Mouse (Mus musculus): ENCODE measurements around the gene Mapk6. TPM values are rescaled to one million over a fixed set of nuclear protein-coding genes. Genes with fewer than 3 reads are reported as not detected.

The Mapk6 gene
- polyA plus RNA-seq, 1 experiment from 2014 or later, result 47.2 TPM

DNA sequence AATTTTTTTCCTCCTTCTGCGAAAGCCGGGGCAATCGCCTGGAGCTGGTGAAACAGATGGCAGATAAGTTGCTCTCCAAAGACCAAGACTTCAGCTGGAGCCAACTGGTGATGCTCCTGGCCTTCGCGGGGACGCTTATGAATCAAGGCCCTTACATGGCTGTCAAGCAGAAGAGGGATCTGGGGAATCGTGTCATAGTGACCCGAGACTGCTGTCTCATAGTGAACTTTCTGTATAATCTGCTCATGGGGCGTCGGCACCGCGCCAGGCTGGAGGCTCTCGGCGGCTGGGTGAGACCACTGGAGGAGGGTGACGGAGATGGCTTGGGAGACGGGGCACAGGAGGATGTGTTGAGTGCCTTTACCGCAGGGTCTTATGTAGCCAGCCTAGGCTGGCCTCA is 61.7 kb downstream of the Mapk6 start:
- WGBS, result 83% methylated on average over 17 of the region's 17 CpGs
- peaks cover 15% of the 10 kb centered on the region for H3K4me1 ChIP-seq
- no peak overlapping the region for H3K4me2 ChIP-seq
- no peak overlapping the region for H3K27ac ChIP-seq (replicated peaks)
- no peaks in the 10 kb centered on the region for H3K27me3 ChIP-seq (replicated peaks)
- H3K36me3 ChIP-seq, result peaks cover 49% of the 10 kb centered on the region
- no peak overlapping the region for H3K9ac ChIP-seq
- ATAC-seq (ENCODE audit: extremely low read depth, insufficient number of reproducible peaks, low FRiP score, low TSS enrichment), result no peak
- H3K4me3 ChIP-seq, result no peak overlapping the region
- no peaks in the 10 kb centered on the region for H3K9me3 ChIP-seq

DNA sequence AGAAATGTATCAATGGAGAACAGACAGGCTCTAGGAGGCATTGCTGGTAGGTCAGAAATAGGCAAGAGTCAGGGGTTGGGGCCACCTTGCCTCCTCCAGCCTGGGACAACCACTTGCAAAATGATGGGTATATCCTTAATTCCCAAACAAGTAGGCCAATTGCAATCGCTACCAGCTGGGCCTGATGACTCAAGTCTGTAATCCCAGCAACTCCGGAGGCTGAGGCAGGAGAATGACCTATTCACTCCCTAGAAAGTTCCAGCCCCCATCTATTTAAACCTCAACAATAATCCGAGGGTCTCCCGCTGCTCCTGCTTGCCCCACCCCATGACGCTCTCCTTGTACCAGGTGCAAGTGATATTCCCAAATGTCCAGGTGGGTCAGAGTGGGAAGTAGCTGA is 62.3 kb downstream of the Mapk6 start, which contains the start of gene Bcl2l10:
Bcl2l10 (plus strand) TSS at position 301 of the 400 bp plus-strand sequence.
- Histone ChIP-seq H3K9me3 (no peaks in the 10 kb centered on the region), H3K36me3 (peaks cover 55% of the 10 kb centered on the region), H3K4me3 (no peak within 1 kb of the TSS), H3K4me1 (peaks cover 15% of the 10 kb centered on the region), H3K4me2 (no peak within 1 kb of the TSS), H3K27me3 (replicated peaks) (no peaks in the 10 kb centered on the region), H3K9ac (no peak within 1 kb of the TSS), H3K27ac (replicated peaks) (no peak within 1 kb of the TSS)
- WGBS, result 81% methylated on average over 5 of the region's 5 CpGs
- ATAC-seq (ENCODE audit: extremely low read depth, insufficient number of reproducible peaks, low FRiP score, low TSS enrichment), result no peak

GRCm38 (mm10) chr9:75342433-75342832 is 67.4 kb downstream of the Mapk6 start:
- H3K27me3 ChIP-seq (replicated peaks), result no peaks in the 10 kb centered on the region
- no peak overlapping the region for H3K9ac ChIP-seq
- H3K4me3 ChIP-seq, result no peak overlapping the region
- no peaks in the 10 kb centered on the region for H3K9me3 ChIP-seq
- ATAC-seq (ENCODE audit: extremely low read depth, insufficient number of reproducible peaks, low FRiP score, low TSS enrichment), result no peak
- no peaks in the 10 kb centered on the region for H3K4me1 ChIP-seq
- no peak overlapping the region for H3K4me2 ChIP-seq
- H3K36me3 ChIP-seq, result peaks cover 94% of the 10 kb centered on the region
- 84% methylated on average over 4 of the region's 4 CpGs for WGBS
- H3K27ac ChIP-seq (replicated peaks), result no peak overlapping the region

DNA sequence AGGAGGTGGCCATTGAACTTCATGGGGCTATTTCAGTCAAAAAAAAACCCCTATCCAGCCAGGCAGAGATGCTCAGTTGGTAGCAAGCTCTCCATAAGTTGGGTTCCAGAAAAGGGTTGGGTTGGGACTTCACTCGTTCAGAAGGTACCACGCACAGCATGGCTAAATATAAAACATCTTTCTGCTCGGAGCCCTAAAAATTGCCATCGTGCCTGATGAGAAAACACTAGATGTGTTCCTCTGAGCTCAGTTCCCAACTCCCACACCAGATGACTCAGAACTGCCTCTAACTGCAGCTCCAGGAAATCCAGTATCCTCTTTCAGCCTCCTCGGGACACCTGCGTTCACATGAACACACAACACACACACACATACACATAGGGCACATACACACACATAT is 71.8 kb downstream of the Mapk6 start:
- Histone ChIP-seq H3K9ac (no peak overlapping the region), H3K27me3 (replicated peaks) (no peaks in the 10 kb centered on the region), H3K4me2 (no peak overlapping the region), H3K9me3 (no peaks in the 10 kb centered on the region), H3K27ac (replicated peaks) (no peak overlapping the region), H3K4me3 (no peak overlapping the region), H3K36me3 (peaks cover 93% of the 10 kb centered on the region), H3K4me1 (no peaks in the 10 kb centered on the region)
- no peak for ATAC-seq (ENCODE audit: extremely low read depth, insufficient number of reproducible peaks, low FRiP score, low TSS enrichment)
- 86% methylated on average over 6 of the region's 6 CpGs for WGBS

GRCm38 (mm10) chr9:75334440-75334839 is 75.4 kb downstream of the Mapk6 start:
- WGBS, result 76% methylated on average over 4 of the region's 4 CpGs
- no peaks in the 10 kb centered on the region for H3K9me3 ChIP-seq
- peaks cover 95% of the 10 kb centered on the region for H3K36me3 ChIP-seq
- no peak overlapping the region for H3K4me2 ChIP-seq
- no peak overlapping the region for H3K9ac ChIP-seq
- H3K27me3 ChIP-seq (replicated peaks), result no peaks in the 10 kb centered on the region
- ATAC-seq (ENCODE audit: extremely low read depth, insufficient number of reproducible peaks, low FRiP score, low TSS enrichment), result no peak
- no peaks in the 10 kb centered on the region for H3K4me1 ChIP-seq
- no peak overlapping the region for H3K4me3 ChIP-seq
- H3K27ac ChIP-seq (replicated peaks), result no peak overlapping the region

- ATAC-seq (ENCODE audit: extremely low read depth, insufficient number of reproducible peaks, low FRiP score, low TSS enrichment), result no peak
These were observed 79.0 kb downstream of the Mapk6 start for GRCm38 (mm10) chr9:75330821-75331220.

DNA sequence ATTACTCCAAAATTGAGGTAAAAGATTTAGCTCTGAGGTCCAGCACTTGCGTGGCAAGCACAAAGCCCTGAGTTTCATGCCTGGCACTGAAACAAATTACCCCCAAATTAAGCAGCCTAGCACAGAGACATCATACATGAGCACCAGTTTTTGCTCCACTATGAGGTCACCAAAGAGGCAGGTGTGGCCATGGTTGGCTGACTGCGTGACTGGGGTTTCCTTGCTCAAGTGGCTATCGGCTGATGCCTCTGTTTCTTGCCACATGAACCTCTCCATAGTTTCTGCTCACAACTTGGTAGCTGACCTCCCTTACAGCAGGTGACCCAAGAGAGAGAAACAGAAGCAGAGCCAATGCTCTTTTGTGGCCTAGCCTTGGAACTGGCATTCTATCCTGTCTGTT is 81.8 kb downstream of the Mapk6 start:
- no peaks in the 10 kb centered on the region for H3K4me1 ChIP-seq
- H3K27ac ChIP-seq (replicated peaks), result no peak overlapping the region
- H3K9ac ChIP-seq, result no peak overlapping the region
- no peak for ATAC-seq (ENCODE audit: extremely low read depth, insufficient number of reproducible peaks, low FRiP score, low TSS enrichment)
- H3K9me3 ChIP-seq, result no peaks in the 10 kb centered on the region
- WGBS, result 87% methylated on average over 3 of the region's 3 CpGs
- peaks cover 69% of the 10 kb centered on the region for H3K36me3 ChIP-seq
- H3K27me3 ChIP-seq (replicated peaks), result no peaks in the 10 kb centered on the region
- no peak overlapping the region for H3K4me3 ChIP-seq
- no peak overlapping the region for H3K4me2 ChIP-seq

More at GRCm38 (mm10) chr9:75330821-75331220, 79.0 kb downstream of the Mapk6 start:
- no peak overlapping the region for H3K27ac ChIP-seq (replicated peaks)
- 82% methylated on average over 8 of the region's 8 CpGs for WGBS
- H3K4me2 ChIP-seq, result no peak overlapping the region
- no peaks in the 10 kb centered on the region for H3K27me3 ChIP-seq (replicated peaks)
- no peak overlapping the region for H3K4me3 ChIP-seq
- H3K36me3 ChIP-seq, result peaks cover 83% of the 10 kb centered on the region
- H3K9ac ChIP-seq, result no peak overlapping the region
- no peaks in the 10 kb centered on the region for H3K4me1 ChIP-seq
- H3K9me3 ChIP-seq, result no peaks in the 10 kb centered on the region

- Histone ChIP-seq H3K9ac (no peak overlapping the region), H3K4me3 (no peak overlapping the region), H3K36me3 (peaks cover 22% of the 10 kb centered on the region), H3K9me3 (no peaks in the 10 kb centered on the region), H3K27ac (replicated peaks) (no peak overlapping the region), H3K27me3 (replicated peaks) (no peaks in the 10 kb centered on the region), H3K4me1 (peaks cover 32% of the 10 kb centered on the region), H3K4me2 (no peak overlapping the region)
- WGBS, result 57% methylated on average over 13 of the region's 13 CpGs
- no peak for ATAC-seq (ENCODE audit: extremely low read depth, insufficient number of reproducible peaks, low FRiP score, low TSS enrichment)
These were observed 87.5 kb downstream of the Mapk6 start for GRCm38 (mm10) chr9:75322099-75322885.

DNA sequence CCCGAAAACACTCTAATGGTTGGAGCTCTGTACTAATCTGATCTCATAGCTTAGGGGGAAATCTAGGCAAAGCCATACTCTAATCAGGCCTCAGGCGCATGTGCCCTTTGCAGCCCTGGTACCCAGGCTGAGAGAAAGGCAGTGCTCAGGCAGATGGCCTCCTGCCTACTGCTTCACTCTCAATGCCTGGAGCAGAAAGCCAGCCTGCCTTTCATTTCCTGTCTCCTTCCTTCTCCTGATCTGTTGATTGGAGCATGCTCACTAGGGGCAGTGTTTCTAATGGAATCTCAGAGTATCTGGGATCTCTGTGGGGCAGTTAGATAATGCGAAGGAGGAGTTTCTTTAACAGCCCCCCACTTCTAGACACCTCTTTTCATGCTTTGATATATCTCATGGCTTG is 90.4 kb downstream of the Mapk6 start:
- Histone ChIP-seq H3K9ac (peak overlapping the region; percentile 52; the same call in 1 of the 2 replicates), H3K4me2 (no peak overlapping the region), H3K4me1 (peaks cover 45% of the 10 kb centered on the region), H3K27me3 (replicated peaks) (no peaks in the 10 kb centered on the region), H3K4me3 (no peak overlapping the region), H3K27ac (replicated peaks) (peak overlapping the region; percentile 61), H3K9me3 (no peaks in the 10 kb centered on the region), H3K36me3 (peaks cover 7% of the 10 kb centered on the region)
- WGBS, result 63% methylated on average over 3 of the region's 3 CpGs
- no peak for ATAC-seq (ENCODE audit: extremely low read depth, insufficient number of reproducible peaks, low FRiP score, low TSS enrichment)

Other genes with a start within 250 kb of the Mapk6 start
- 1.7 and 2.1 TPM in 2 replicates for gene Myo5c, start 178.0 kb downstream of the Mapk6 start, polyA plus RNA-seq (2015; fragmentation: Nextera tagmentation; extraction: Ambion mirVana)
- 47.6 and 55.3 TPM in 2 replicates for gene Gnb5, start 103.7 kb downstream of the Mapk6 start, polyA plus RNA-seq (2015; fragmentation: Nextera tagmentation; extraction: Ambion mirVana)
- gene Bcl2l10, start 62.2 kb downstream of the Mapk6 start, polyA plus RNA-seq (2015; fragmentation: Nextera tagmentation; extraction: Ambion mirVana), result not detected in 2 replicates
- 27.9 and 30.0 TPM in 2 replicates for gene Leo1, start 31.5 kb upstream of the Mapk6 start, polyA plus RNA-seq (2015; fragmentation: Nextera tagmentation; extraction: Ambion mirVana)
- gene Tmod3, start 149.7 kb upstream of the Mapk6 start, polyA plus RNA-seq (2015; fragmentation: Nextera tagmentation; extraction: Ambion mirVana), result 63.8 and 70.0 TPM in 2 replicates
- 4.7 and 5.0 TPM in 2 replicates for gene Tmod2, start 201.3 kb upstream of the Mapk6 start, polyA plus RNA-seq (2015; fragmentation: Nextera tagmentation; extraction: Ambion mirVana)
- gene Lysmd2, start 215.7 kb upstream of the Mapk6 start, polyA plus RNA-seq (2015; fragmentation: Nextera tagmentation; extraction: Ambion mirVana), result 16.2 and 16.9 TPM in 2 replicates